Mouse (Mus musculus): ENCODE results near the gene Nfasc. TPM values are rescaled to one million over a fixed set of nuclear protein-coding genes. Genes with fewer than 3 reads are reported as not detected.

Nfasc gene
- total RNA-seq, 2 experiments from 2014 or later, result 2.7 to 5.0 TPM

DNA sequence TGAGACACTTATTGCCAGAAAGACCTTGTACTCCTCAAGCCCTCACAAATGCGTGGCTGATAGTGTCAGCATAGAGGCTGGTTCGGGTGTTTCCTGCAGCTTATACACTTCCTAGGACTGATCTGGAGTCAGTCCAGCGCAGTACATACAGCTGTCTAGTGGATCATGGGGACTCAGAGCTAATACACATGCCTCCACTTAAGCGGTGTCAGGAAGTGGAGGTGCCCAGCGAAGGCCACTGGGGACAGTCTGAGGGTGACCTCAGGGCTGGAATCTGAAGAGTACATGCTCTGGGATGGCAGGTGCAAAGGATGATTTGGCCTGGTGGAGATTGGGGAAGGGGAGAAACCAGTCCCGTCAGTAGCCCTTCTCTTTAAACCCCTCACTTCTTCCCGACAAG lies 200.9 kb downstream of the Nfasc start:
- DNase-seq, result no peak

DNA sequence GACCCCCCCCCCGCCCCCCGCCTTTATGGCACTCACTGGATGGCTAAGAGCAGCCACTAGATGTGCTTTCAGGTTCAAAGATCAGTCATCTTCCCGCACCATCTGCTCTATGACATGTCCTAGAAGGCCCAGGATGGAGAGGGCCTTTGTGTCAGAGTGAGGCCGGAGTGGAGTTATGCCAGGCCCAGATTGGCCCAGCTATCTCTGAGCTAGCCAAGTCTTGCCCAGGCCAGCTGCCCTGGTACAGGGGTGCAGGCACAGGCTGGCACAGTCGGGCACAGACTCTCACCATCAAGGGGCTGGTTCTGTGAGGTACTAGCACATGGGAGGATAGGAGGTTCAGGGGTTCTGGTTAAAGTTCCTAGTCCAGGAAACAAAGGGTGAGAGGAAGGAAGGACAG lies 203.9 kb downstream of the Nfasc start:
- DNase-seq, result no peak

DNA sequence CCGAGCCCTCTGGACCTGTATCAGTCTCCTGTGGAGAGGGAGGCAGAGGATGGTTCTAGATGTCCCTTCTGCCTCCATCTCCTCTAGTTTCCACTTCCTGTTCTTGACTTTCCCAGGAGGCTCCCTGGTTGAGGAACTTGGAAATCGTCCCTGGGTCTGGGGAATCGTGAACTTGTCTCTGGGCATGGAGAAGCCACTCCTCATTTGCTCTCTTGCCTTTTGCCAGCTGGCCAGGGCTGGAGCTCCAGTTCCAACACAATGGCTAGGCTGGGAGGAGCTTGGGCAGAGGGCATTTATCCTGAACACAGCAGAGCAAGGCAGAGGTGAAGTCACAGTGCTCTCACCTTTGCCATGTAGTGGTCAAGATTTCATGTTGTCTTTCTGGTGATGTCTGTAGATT lies 205.2 kb downstream of the Nfasc start:
- no peak for DNase-seq

DNA sequence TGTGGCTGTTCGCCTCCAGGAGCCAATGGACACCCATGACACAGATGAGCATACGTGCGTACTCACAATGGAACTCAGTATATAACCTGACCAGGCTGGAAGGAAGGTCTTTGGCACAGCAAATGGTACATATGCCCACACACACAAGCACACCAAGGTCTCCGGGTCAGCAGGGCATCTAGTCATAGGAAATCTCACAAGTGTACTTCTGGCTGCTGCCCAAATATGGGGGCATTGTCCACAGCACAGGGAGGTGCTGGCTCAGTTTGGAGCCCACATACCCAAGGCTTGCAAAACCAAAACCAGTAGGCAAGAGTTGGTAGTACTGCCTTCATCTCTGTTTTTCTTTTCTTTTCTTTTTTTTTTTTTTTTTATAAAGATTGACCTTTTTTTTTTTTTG lies 206.1 kb downstream of the Nfasc start:
- no peak for DNase-seq

DNA sequence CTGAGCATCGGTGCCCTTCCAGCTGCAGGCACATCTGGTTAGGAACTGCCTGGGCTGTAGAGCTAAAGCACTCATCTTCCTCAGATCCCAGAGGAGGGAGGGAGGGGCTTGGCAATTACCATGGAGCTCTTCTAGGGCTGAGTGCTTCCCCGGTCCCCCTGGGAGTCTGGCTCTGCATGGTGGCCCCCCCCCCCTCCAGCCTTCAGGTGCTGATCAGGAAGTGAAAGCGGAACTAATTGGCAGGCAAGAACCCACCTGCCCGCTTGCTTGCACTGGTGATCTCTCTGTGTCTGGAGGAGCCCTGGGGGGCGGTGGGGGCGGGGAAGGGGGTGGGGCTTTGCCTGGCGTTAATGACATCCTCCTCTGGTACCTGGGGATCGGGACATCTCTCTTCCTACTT lies 207.8 kb downstream of the Nfasc start:
- no peak for DNase-seq

DNA sequence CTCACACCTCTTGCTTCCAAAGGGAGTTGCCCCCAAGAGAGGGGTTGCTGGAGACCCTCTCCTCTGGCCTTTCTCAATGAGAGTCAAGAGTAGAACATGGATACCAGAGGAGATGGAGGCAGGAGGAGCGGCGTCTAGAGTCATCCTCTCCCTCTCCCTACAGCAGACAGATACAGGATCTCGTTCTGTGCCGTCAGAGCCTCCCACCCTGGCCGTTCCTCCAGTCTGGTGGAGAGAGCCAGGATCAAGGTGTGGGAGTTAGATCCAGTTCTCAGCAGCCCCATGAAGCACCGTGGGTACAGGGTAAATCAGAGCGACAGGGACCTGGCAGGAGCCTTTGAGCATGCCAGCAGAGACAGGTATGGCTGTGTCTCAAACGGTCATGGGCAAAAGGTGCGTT lies 209.1 kb downstream of the Nfasc start:
- no peak for DNase-seq

DNA sequence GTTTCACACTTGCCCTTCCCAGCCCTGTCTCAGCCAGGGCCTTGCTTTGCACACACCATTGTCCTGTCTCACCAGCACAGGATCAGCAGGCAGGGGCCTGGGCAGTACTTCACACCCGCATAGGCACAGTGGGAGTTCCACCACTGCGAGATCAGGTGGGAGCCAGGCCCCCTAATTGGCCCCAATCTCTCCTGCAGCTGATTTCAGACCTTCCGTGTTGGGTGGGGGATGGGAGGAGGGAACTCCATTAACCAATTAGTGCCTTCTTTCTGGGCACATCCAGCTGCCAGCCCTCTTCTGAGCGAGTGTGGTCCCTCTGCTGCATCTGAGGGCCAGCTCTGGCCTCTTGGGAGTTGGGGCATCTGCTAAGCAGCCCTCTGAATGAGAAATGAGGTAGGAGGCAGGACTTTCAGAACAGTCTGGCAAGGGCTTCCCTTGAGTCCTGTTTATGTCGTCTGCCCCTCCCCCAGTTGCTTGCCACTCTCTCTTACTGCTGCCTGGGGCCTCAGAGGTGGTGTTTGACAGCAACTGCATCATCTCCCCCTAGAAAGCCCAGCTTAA lies 210.9 kb downstream of the Nfasc start:
- DNase-seq, result no peak

DNA sequence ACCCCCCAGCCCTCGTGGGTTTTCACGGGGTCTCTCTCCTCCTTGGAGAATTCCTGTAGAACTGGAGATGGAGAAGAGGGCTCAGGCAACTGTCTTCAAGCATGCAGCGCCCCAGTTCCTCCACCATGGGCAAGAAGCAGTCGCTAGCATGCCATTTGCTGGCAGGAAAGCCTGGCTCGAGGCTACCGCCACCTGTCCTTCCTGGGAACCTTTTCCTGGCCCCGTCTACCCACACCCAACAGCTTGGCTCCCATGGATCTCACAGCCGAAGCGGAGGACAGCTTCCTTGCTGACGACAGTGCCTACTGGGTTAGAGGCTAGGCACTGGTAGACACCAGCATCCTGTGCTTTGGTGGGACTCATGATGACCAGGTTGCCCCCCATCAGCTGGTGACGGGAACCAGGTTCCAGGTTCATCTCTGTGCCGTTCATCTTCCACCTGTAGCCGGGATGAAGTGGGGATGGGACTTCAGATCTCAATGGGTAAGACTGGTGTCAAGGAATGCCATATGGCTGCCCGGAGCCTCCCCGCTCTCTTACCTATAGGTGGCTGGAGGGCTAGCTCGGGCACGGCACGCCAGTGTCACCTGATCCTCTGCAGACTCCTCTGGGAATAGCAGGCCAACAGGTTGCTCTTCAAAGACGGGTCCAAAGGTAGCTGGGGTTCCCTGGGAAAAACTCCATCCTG lies 212.8 kb downstream of the Nfasc start:
- no peak for DNase-seq

DNA sequence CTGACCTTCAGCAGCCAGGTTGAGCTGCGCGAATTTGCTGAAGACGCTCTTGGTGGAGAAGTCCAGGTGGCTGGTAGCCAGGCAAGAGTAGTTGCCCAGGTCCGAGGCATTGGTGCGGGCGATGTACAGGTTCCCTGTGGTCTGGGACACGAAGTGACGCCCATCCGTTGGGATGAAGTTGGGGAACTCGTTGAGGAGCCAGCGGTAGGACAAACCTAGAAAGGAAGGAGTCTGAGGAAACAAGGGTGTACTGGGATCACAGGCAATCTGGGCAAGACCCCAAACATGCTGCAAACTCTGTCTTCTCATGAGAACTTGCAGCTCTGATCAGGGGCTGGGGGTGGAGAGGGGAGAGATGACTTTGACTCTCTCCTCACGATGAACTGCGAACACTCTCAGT lies 213.5 kb downstream of the Nfasc start:
- no peak for DNase-seq

DNA sequence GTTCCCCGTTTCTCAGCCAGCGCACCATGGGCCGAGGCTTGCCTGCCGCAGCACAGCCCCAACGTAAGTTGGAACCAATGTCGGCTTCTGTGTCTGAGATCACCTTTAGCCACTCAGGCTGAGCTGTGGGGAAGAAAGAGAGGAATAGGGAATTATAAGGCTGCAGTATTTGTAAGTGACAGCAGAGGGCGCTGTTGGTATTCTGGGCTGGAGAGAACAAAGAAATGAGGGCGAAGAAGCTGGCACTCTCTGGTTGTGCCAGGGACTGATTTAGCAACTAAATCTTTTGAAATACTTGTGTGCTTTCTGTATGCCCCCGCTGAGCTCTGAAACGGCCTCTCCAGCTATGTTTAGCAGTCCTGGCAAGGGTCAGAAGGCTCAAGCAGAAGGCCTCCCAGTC lies 215.8 kb downstream of the Nfasc start:
- DNase-seq, result peak; percentile 55 to 74

DNA sequence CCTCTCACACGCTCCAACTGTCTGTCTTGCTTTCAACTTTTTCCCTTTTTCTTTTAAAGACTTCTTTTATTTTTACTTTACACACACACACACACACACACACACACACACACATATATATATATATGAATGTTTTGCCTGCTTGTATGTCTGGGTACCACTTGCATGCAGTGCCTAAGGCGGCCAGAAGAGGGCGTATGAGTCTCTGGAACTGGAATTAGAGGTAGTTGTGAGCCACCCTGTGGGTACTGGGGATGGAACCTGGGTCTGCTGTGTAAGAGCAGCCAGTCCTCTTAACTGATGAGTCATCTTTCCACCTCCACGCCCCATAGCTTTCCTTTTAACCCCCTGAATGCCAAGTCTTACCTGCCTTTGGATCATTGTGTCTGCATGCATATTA lies 217.7 kb downstream of the Nfasc start:
- no peak for DNase-seq

DNA sequence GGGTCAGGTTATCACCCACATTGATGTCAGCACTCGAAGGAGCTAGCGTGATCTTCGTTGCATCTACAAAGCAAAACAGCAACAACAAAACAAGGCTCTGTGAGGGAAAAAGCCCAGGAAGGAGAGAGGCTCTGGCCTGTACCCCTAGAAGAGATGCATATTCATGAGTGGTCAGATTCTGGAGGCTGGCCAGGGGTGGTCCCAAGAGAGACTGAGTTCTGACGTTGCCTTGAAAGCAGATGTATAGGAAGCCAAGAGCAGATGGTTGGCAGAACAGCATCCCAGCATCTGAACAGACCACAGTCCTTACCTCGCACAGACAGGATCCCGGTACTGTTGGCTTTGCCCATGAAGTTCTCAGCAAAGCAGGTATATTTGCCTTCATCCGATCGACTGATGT lies 218.5 kb downstream of the Nfasc start:
- no peak for DNase-seq

DNA sequence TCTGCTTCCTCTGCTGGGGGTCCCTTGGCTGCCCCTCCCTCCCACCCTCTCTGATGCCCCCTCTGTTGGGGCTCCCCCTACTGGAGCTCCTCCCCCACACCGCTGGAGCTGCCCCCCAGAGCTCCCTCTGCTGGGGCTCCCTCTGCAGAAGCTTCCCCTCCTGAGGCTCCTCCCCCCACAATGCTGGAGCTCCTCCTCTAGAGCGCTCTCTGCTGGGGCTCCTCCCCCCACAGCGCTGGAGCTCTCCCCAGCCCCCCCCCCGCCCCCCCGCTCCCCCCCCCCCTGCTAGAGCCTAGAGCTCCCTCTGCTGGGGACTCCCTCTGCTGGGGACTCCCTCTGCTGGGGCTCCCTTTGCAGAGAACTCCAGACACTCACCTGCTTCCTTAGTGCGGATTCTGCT lies 220.8 kb downstream of the Nfasc start:
- peak; percentile 67 to 81 for DNase-seq

DNA sequence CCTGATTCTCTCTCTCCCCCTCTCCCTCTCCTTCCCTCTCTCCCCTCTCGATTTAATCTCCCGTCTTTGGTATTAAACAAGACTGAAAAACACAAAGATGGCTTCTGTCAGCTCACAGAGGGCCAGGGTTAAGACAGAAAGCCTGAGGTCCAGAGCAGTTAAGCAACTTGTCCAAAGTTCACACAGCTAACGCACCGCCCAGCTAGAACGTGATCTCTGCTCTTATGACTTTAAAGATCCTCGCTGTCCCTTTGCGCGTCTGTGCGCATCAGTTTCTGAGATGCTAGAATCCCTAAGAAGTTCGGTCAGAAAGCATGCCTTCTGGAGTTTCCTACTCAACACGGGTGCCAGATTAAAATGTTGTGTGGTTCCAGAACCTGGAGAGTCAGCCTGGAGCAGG lies 221.9 kb downstream of the Nfasc start:
- no peak for DNase-seq

DNA sequence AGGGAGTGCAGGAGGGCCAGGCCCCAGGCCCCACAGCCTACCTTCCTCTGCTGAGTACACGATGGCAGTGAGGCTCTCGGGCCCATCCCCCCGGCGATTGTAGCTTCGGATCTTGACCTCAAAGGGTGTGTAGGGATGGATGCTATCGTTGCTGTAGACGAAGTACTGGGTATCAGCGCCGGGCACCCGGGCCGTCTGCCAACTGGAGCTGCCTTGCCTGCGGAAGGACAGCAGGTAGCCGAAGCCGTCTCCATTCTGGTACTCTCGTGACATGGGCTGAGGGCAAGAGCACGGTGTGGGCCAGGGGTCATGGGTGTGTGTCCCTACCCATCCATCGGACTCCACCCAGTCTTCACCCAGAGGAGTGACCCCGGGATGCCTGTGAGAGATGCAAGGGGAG lies 223.0 kb downstream of the Nfasc start:
- no peak for DNase-seq

DNA sequence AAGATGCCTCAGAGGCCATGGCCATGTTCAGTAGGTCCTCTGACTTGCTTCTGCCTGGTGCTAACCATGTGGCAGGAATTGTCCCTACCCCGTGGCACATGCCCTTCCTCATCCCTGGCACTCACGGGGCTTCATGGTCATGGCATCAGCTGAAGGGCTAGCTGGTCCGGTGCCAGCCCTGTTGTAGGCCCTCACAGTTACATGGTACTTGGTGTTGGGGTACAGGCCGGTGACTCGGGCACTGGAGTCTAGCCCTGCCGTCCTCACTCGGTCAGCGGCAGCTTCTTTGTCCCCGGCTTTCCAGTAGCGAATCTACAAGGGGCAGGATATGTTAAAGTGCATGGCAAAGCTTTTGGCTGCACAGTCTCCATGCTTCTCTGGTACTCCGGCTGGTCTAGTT lies 224.8 kb downstream of the Nfasc start:
- DNase-seq, result no peak

DNA sequence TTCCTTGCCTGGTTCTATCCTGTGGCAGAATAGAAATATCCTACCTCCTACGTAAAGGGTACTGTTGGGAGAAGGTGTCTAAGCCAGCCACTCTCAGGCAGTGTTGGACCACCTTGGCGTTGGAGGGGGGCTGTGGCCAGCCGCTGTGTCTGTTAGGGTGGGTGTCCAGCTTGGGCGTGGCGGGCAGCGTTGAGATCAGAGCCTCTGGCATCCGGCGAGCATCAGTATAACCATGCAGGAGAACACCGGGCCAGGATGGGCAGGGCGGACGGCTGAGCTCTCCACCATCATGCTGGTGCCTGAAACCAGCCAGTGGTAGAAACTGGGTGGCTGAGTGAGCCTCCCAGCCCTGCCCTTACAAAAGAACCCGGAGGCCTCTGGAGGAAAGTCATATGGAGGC lies 226.3 kb downstream of the Nfasc start:
- DNase-seq, result no peak

Other genes starting within 250 kb of the Nfasc start
- gene Tmem81, start 235.6 kb downstream of the Nfasc start, total RNA-seq (2021), result 1 to 10 TPM; 3.1 to 3.9 TPM
- not detected for gene Cntn2, start 198.5 kb downstream of the Nfasc start, total RNA-seq (2021)
- 10 to 100 TPM in 1 of 2 experiments, 1 to 10 TPM in 1; 9.0 to 15.4 TPM for gene Lrrn2, start 138.5 kb upstream of the Nfasc start, total RNA-seq (2021)